Mouse (Mus musculus) R1 (cell line): Measurements from ENCODE around the gene Cnnm2.

Experiments used
- DNase-seq: peaks from one replicate; pipeline ENCODE4 v3.0.0-alpha.2; 2018; ENCODE audit warnings: low read depth, low spot score

Cnnm2 gene

DNA sequence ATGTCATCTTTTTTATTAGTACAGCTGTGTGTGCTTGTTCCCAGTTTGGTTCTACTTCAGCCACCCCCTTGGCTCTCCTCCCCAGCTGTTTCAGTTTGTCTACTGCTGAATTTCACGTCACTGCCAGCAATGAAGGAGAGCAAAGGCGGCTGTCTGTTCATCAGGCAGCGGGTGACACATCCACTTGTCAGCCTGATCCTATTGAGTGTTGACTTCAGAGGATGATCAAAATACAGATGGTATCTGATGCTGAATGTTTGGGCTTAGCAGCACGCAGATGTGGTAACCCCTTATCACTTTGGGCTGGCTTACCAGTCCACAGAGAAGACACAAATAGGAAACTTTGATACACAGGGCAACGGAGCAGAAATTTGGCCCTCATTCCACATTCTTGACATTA lies 85.1 kb downstream of the Cnnm2 start:
- DNase-seq: no peak

DNA sequence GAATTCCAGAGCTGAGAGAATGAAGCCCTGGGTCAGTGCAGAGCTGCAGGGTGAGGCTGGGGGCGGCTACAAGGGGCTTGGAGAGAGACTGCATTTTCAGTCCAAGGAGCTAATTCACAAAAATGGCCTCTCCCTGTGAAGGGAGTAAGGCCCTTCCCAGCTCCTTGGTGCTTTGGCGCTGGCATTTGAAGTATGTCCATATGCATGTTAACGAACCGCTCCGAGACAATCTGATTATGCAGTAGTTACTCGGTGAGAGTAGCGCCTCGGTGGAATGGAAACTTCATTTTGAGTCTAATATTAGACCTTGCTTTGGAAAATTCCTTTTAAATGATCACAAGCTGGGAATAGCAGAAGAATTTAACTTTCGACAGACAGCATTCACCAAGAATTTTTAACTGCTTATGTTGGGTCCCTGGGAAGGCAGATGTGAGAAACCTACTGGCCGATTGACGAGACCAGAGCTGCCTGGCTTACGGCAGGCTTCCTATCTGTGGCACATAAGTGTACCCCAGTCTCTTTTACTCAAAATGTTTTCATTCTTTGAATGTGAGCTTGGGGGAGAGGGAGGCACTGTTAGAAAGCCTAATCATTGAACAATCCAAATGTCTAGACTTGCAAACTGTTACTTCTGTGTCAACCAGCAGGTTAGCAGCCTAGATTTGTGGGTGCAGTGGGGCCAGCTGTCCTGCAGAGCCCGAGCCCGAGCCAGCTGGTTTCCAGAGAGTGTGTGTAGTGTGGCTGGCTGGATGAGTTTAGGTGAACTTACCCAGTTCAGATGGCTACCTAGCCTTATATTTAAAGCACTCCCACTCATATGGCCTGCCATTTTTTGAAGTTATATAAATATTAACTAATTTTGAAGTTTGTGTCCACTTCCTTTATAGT lies 87.2 kb downstream of the Cnnm2 start:
- DNase-seq: peak; percentile 83

DNA sequence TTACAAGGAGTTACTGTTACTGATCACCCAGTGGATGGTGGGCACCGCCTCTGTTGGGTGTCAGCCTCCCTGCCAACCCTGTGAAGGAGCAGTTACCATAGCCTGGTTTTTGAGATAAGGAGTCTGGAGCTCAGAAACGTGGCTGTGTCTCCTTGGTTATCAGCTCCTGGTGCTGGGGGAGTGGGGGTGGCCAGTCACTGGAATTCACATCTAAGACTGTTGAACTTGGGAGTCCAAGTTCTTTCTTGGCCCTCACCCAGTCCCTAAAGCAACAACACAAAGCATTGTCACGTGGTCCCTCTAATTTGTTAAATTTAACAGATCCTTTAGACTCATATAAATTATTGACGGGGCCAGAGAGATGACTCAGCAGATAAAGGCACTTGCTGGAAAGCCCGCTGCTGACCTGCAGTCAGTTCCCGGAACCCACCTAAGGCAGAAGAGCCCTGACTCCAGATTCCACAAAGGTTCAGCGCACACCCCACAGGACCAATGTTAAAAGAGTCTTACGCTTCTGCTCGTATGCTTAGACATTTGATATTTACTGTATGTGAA lies 88.1 kb downstream of the Cnnm2 start:
- peak; percentile 33 for DNase-seq

DNA sequence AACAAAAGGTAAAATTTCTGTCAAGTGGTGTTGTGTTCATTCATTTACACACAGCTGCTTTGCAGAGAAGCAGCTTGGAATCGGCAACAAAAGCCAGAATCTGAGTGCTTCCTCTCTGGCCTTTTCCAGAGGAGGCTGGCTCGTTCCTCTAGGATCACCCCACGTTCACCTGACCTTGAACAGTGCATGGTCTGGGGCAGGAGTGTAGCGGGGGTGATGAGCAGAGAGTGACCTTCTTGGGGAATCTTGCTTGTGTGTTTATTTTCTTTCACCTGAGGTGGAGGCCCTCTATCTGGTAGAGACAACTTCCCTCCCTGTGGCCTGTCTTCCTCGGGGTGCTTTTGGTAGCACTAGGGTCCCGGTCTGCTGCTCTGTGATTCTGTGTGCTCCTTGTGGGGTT lies 94.8 kb downstream of the Cnnm2 start:
- DNase-seq: no peak

GRCm38 (mm10) chr19:46856780-46857179 lies 95.4 kb downstream of the Cnnm2 start:
- DNase-seq: no peak

GRCm38 (mm10) chr19:46857277-46857989 lies 96.0 kb downstream of the Cnnm2 start:
- no peak for DNase-seq

GRCm38 (mm10) chr19:46858200-46858599 lies 96.8 kb downstream of the Cnnm2 start:
- no peak for DNase-seq

DNA sequence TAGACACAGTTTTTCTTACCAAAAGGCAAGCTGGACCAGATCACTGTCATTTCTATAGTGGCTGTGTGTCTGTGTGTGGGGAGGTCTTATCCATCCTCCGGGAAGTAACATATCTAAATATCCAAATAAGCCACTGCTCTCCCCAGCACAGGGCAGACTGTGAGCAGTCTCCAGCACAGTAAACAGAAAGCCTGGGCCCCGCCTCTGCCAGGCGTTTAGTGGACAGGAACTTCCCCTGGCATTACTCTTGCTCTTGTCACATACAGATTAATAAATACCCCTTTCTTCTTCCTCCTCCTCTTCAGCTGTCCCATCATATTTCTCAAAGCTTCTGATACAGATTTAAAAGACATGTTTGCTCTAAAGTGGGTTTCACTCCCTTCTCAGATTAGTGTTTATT lies 101.2 kb downstream of the Cnnm2 start:
- no peak for DNase-seq

DNA sequence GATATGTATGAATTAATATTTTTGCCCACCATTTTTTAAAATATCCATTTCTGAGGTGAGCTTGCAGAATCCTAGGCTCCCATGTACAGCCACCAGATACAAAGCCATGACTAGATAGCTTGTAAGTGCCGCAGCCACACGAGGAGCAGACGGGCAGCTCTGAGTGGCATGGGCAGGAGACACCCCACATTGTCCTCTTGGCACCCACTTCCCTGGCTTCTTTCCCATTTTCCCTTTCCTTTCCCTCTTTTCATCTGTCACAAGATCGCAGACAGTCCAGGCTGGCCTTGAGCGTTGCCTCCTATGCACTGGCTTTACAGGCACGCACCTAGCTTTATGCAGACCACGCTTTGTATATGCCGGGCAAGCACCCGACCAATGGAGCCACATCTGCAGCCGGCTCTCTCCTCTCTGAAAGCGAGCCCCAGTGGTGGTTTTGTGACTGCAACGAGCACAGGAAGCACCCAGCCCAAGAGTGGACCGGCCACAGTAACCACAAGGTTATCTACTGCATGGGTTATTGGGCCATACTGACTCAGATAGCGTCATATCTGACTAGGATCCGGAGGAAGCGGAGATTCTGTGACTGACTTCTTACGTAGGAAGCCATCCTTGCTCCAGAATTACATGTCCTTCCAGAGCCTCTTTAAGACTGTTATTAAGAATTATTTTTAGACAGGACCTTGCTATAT lies 102.0 kb downstream of the Cnnm2 start:
- DNase-seq: no peak

GRCm38 (mm10) chr19:46864079-46864478 lies 102.7 kb downstream of the Cnnm2 start:
- DNase-seq: no peak

DNA sequence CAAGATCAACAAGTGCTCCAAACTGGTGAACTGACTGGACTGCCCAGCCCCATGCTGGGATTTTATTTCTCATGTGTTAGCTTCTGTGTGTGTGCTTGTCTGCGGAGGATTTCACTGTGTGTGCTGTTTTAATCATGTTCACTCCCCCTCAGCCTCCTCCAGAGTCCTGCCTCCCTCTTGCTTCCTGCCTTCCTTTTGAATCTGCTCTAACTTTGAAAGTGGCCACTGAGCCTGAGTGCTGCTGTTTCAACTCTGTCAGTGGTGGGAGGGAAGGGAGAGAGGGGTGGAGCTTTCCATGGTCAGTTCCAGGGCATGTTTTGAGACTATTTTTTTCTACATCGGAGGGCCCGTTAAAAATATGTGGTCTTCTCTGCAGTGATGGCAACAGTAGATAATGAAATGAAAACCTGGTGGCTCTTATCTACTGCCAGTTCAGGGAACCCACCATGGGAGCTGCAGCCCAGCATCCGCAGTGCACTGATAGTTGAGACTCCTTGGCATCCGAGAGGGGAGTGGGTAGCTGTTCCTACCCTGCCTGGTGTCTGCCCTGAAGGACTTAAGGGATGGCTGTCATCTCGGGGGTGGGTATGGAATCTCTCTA lies 103.4 kb downstream of the Cnnm2 start:
- no peak for DNase-seq

DNA sequence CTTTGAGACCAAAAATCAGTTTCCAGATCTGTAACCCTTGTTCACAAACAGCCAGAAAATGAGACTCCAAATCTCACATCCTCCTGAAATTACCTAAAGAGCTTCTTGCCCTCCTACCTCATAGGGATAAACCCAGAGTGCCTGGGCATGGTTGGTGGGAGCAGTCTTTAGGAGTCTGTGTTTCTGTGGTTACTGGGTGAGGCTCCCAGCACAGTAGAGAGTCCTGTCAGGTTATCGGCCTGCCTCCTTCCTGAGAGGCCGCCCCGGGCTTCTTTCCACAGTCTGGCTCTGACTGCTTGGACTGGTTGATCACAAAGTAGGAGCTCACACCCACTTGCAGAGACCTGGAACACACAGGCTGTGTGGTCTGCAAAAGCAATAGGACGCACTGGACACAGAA lies 104.0 kb downstream of the Cnnm2 start:
- DNase-seq: no peak

- DNase-seq: peak; percentile 81
Observed at GRCm38 (mm10) chr19:46869049-46869448, 107.7 kb downstream of the Cnnm2 start.

- peak; percentile 80 for DNase-seq
Observed at GRCm38 (mm10) chr19:46869526-46869925, 108.1 kb downstream of the Cnnm2 start.

- DNase-seq: no peak
Observed at GRCm38 (mm10) chr19:46871096-46871495, 109.7 kb downstream of the Cnnm2 start.

DNA sequence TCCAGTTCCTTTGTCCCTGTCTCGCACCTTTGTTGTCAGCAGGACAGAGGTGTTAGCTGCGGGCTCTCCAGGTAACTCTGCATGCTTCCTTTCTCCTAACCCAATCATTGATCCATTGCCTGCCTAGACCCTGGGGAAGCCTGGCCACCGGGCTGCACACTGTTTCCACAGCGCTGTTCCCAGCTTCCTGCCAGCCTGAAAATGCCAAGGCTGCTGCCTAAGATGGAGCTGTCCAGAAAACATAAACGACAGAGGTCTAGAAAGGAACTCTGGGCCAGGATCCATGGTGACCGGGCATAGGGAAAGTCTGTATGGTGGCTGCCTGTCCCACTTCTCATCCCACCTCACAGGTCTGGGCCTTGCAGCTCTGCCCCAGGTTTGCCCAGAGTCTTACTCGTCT lies 110.3 kb downstream of the Cnnm2 start:
- no peak for DNase-seq

- DNase-seq: no peak
Observed at GRCm38 (mm10) chr19:46873924-46874323, 112.5 kb downstream of the Cnnm2 start.

- peak; percentile 76 for DNase-seq
Observed at GRCm38 (mm10) chr19:46875790-46876189, 114.4 kb downstream of the Cnnm2 start.

DNA sequence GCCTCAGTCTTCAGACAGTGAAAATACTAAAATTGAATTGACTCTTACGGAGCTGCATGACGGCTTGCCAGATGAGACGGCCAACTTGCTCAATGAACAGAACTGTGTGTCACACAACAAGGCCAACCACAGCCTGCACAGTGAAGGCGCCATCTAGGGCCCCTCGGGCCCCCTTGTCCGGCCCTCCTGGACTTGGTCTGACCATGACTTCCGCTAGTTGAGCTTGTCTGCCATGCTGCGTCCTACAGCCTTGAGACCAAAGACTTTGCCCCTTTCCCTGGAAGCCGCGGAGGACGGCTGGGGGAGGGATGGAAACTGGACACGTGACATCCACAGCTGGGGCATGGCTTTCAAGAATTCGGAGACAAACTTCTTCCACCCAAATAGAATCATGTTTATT lies 116.5 kb downstream of the Cnnm2 start:
- no peak for DNase-seq

DNA sequence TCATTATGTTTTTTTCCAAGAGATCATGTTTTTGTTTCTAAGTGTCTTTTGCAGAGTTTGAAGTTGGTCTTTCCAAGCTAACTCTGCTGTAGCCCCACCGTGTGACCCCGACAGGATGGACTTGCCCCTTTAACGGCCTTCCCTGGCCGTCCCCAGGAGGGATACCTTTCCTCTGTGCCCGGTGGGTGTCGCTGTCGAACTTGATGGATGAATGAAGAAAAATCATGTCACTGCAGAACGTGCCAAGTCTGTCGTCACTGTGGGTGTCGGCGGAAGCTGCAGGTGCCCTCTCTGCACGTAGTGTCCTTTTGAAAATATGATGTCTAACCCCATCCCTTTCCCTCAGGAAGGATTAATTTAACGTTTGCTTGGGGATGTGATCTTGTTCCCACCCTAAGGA lies 117.0 kb downstream of the Cnnm2 start:
- peak; percentile 70 for DNase-seq

DNA sequence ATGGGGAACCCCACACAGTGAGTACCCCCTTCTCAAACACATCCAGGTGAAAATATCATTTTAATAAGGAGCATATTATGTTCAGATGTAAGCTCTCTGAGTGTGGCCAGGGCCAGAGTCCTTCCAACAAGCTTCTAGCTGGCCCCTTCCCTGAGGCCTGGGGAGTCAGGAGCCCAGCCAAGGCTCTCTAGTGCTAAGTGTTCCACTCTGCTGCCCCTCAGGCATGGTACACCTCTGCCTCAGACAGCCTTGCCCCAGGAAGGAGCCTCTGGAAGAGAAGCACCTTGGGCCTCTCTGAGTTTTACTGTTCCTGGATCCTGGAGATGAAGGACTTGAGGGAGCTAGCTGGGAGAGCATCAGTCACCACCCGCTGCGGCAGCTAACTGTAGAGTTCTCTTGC lies 118.5 kb downstream of the Cnnm2 start:
- DNase-seq: no peak

DNA sequence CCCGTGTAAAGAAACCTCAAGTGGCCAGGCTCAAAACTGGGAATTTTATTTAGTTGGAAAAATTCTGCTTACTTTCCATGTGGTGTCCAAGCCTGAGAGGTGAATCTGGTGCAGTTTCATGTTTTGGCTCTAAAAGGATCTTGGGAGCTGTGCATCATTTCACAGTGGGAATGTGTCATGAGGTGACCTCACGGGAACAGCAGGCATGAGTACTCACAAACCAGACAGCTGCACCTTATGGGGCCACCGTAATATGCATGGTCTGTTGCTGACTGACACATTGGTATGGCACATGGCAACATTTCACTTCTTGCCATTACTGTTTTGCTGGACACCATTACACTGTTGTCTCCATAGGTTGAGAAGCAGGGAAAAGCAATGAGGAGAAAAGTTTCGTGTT lies 124.0 kb downstream of the Cnnm2 start:
- no peak for DNase-seq
